Mouse (Mus musculus) hematopoietic stem cell, adult 5-6 weeks (primary cell): ENCODE results near the gene Cdc42bpb. TPM values are rescaled to one million over a fixed set of nuclear protein-coding genes. Genes with fewer than 3 reads are reported as not detected.

ENCODE experiments used
- ATAC-seq, 2 experiments: fragments of 125-278 bp in 1 of 2; replicated peaks in 1 of 2; 2 replicates each; pipeline ENCODE4 v1.8.0; 2016 to 2017; ENCODE audit warnings: inconsistent platforms in 2 of 2, mild to moderate bottlenecking in 2 of 2, moderate number of reproducible peaks in 2 of 2, low read depth in 1 of 2, moderate TSS enrichment in 1 of 2; ENCODE audit not compliant: low FRiP score in 2 of 2, poor library complexity in 2 of 2, severe bottlenecking in 2 of 2, insufficient read depth in 1 of 2, low TSS enrichment in 1 of 2
- total RNA-seq: library from RNA; stranded (forward); fragments of 172-1452, 232-1000 nt; gene quantifications from 2 replicates; pipeline ENCODE4 v1.2.3, GENCODE M21; 2017

Cdc42bpb gene
- total RNA-seq, 1 experiment from 2014 or later, result 8.0 TPM

- ATAC-seq, result no peak
Observed at GRCm38 (mm10) chr12:111275150-111275841, 102.2 kb downstream of the Cdc42bpb start.

GRCm38 (mm10) chr12:111274447-111275149 lies 102.9 kb downstream of the Cdc42bpb start:
- no peak for ATAC-seq

GRCm38 (mm10) chr12:111274006-111274405 lies 103.5 kb downstream of the Cdc42bpb start:
- no peak for ATAC-seq

GRCm38 (mm10) chr12:111272420-111272819 lies 105.1 kb downstream of the Cdc42bpb start:
- peak; percentile 37 to 50; a peak in 2 of 4 replicates for ATAC-seq

- no peak for ATAC-seq
Observed at GRCm38 (mm10) chr12:111271966-111272365, 105.6 kb downstream of the Cdc42bpb start.

GRCm38 (mm10) chr12:111271406-111271805 lies 106.1 kb downstream of the Cdc42bpb start:
- ATAC-seq, result no peak

- no peak for ATAC-seq
Observed at GRCm38 (mm10) chr12:111270629-111271277, 106.8 kb downstream of the Cdc42bpb start, which contains the start of gene Amn. Gene Amn, plus strand, starts transcription at chr12:111271095.

- no peak for ATAC-seq
Observed at GRCm38 (mm10) chr12:111267673-111268325, 109.7 kb downstream of the Cdc42bpb start.

- no peak for ATAC-seq
Observed at GRCm38 (mm10) chr12:111266592-111266991, 110.9 kb downstream of the Cdc42bpb start.

- ATAC-seq, result no peak
Observed at GRCm38 (mm10) chr12:111265212-111265611, 112.3 kb downstream of the Cdc42bpb start.

- ATAC-seq, result no peak
Observed at GRCm38 (mm10) chr12:111263650-111264049, 113.9 kb downstream of the Cdc42bpb start.

GRCm38 (mm10) chr12:111251227-111251626 lies 126.3 kb downstream of the Cdc42bpb start:
- no peak for ATAC-seq

GRCm38 (mm10) chr12:111250116-111250515 lies 127.4 kb downstream of the Cdc42bpb start:
- no peak for ATAC-seq

GRCm38 (mm10) chr12:111249095-111249494 lies 128.4 kb downstream of the Cdc42bpb start:
- ATAC-seq, result no peak

- ATAC-seq, result no peak
Observed at GRCm38 (mm10) chr12:111246808-111247464, 130.6 kb downstream of the Cdc42bpb start.

GRCm38 (mm10) chr12:111245070-111245469 lies 132.4 kb downstream of the Cdc42bpb start:
- no peak for ATAC-seq

GRCm38 (mm10) chr12:111243733-111244132 lies 133.8 kb downstream of the Cdc42bpb start:
- ATAC-seq, result no peak
